Mouse (Mus musculus) left cerebral cortex, adult 2 months (tissue): ENCODE data around the gene Cct5. TPM values are rescaled to one million over a fixed set of nuclear protein-coding genes. Genes with fewer than 3 reads are reported as not detected.

Source experiments
- DNase-seq, 2 experiments: peaks; one replicate each; pipeline ENCODE4 v3.0.0; 2021 to 2022; ENCODE audit warnings: low spot score in 2 of 2, mixed read lengths in 1 of 2; ENCODE audit errors: extremely low spot score in 1 of 2
- H3K27ac ChIP-seq: fragments of 200-600 bp; 2 replicates; pipeline ENCODE4 v1.8.1; 2022
- H3K4me3 ChIP-seq: fragments of 200-600 bp; 2 replicates; pipeline ENCODE4 v1.8.1; 2022
- CTCF ChIP-seq: fragments of 200-600 bp; IDR thresholded peaks from 2 replicates; pipeline ENCODE4 v1.8.1; 2022; ENCODE audit warnings: antibody characterized with exemption, mild to moderate bottlenecking, moderate library complexity
- intact Hi-C: fragments of 180-260 bp; cut with DNase I; formaldehyde crosslinking; loops from one replicate; pipeline ENCODE4 v1.15.1; 2025
- total RNA-seq, 2 experiments: library from RNA; stranded (reverse); gene quantifications; 2 replicates each; pipeline ENCODE4 v1.2.3; 2021

The Cct5 gene
- total RNA-seq, 2 experiments from 2014 or later: 173 to 182 TPM

GRCm38 (mm10) chr15:31627277-31628154 is 25.9 kb upstream of the Cct5 start:
- TF ChIP-seq CTCF: no peak
- no peak overlapping the region for H3K27ac ChIP-seq
- no peak overlapping the region for H3K4me3 ChIP-seq
- DNase-seq: no peak
- intact Hi-C loops: no loop called here

- H3K27ac ChIP-seq: no peak overlapping the region
- peak; percentile 34 for TF ChIP-seq CTCF
- H3K4me3 ChIP-seq: no peak overlapping the region
- no peak for DNase-seq
- intact Hi-C loops: loop anchor here (10.0 kb wide), 1 partner anchor 945 kb away; no protein-coding TSS in a partner anchor
Observed at GRCm38 (mm10) chr15:31619521-31619920, 17.9 kb upstream of the Cct5 start.

- DNase-seq: no peak
- no peak overlapping the region for H3K27ac ChIP-seq
- TF ChIP-seq CTCF: no peak
- H3K4me3 ChIP-seq: no peak overlapping the region
- intact Hi-C loops: loop anchor here (10.0 kb wide), 1 partner anchor 948 kb away; no protein-coding TSS in a partner anchor
Observed at GRCm38 (mm10) chr15:31617261-31617660, 15.7 kb upstream of the Cct5 start.

GRCm38 (mm10) chr15:31614666-31615065 is 13.1 kb upstream of the Cct5 start:
- no peak for DNase-seq
- Histone ChIP-seq H3K27ac (no peak overlapping the region), H3K4me3 (no peak overlapping the region)
- intact Hi-C loops: loop anchor here (5.0 to 10.0 kb wide), 4 partner anchors 828 to 1118 kb away; no protein-coding TSS in a partner anchor
- TF ChIP-seq CTCF: no peak

- H3K4me3 ChIP-seq: no peak overlapping the region
- intact Hi-C loops: loop anchor here (5.0 to 10.0 kb wide), 4 partner anchors 828 to 1118 kb away; no protein-coding TSS in a partner anchor
- H3K27ac ChIP-seq: no peak overlapping the region
- no peak for TF ChIP-seq CTCF
- no peak for DNase-seq
Observed at GRCm38 (mm10) chr15:31613826-31614453, 12.3 kb upstream of the Cct5 start.

GRCm38 (mm10) chr15:31611976-31612375 is 10.4 kb upstream of the Cct5 start:
- no peak overlapping the region for H3K27ac ChIP-seq
- TF ChIP-seq CTCF: no peak
- DNase-seq: no peak
- intact Hi-C loops: loop anchor here (5.0 to 10.0 kb wide), 4 partner anchors 830 to 1120 kb away; no protein-coding TSS in a partner anchor
- H3K4me3 ChIP-seq: no peak overlapping the region

GRCm38 (mm10) chr15:31611027-31611426 is 9.4 kb upstream of the Cct5 start:
- intact Hi-C loops: loop anchor here (5.0 to 10.0 kb wide), 4 partner anchors 831 to 1121 kb away; no protein-coding TSS in a partner anchor
- no peak for DNase-seq

GRCm38 (mm10) chr15:31606821-31607220 is 5.2 kb upstream of the Cct5 start:
- intact Hi-C loops: no loop called here
- DNase-seq: no peak
- Histone ChIP-seq H3K27ac (no peak overlapping the region), H3K4me3 (no peak overlapping the region)
- TF ChIP-seq CTCF: no peak

More at GRCm38 (mm10) chr15:31611027-31611426, 9.4 kb upstream of the Cct5 start:
- no peak overlapping the region for H3K4me3 ChIP-seq
- TF ChIP-seq CTCF: peak; percentile 60
- H3K27ac ChIP-seq: no peak overlapping the region

- no peak for DNase-seq
- TF ChIP-seq CTCF: no peak
- no peak overlapping the region for H3K27ac ChIP-seq
Observed at GRCm38 (mm10) chr15:31603113-31603512, 1.5 kb upstream of the Cct5 start.

GRCm38 (mm10) chr15:31602426-31602825 is 822 bp upstream of the Cct5 start:
- H3K27ac ChIP-seq: peak overlapping the region; percentile 94

More at GRCm38 (mm10) chr15:31603113-31603512, 1.5 kb upstream of the Cct5 start:
- intact Hi-C loops: loop anchor here (5.0 kb wide), 2 partner anchors 639 to 1164 kb away; partner anchors contain the start of gene Sema5a
- no peak overlapping the region for H3K4me3 ChIP-seq

GRCm38 (mm10) chr15:31601279-31601645 is 342 bp downstream of the Cct5 start:
- DNase-seq: no peak
- TF ChIP-seq CTCF: no peak
- intact Hi-C loops: loop anchor here (5.0 kb wide), 2 partner anchors 641 to 1166 kb away; partner anchors contain the start of gene Sema5a

More at GRCm38 (mm10) chr15:31602426-31602825, 822 bp upstream of the Cct5 start:
- peak; percentile 58 for TF ChIP-seq CTCF
- peak overlapping the region; percentile 62 for H3K4me3 ChIP-seq
- intact Hi-C loops: loop anchor here (5.0 kb wide), 2 partner anchors 640 to 1165 kb away; partner anchors contain the start of gene Sema5a
- DNase-seq: peak; percentile 43 to 52

GRCm38 (mm10) chr15:31599834-31600233 is 1.8 kb downstream of the Cct5 start:
- DNase-seq: no peak
- H3K27ac ChIP-seq: no peak overlapping the region
- H3K4me3 ChIP-seq: peak overlapping the region; percentile 62
- intact Hi-C loops: loop anchor here (5.0 kb wide), 2 partner anchors 642 to 1167 kb away; partner anchors contain the start of gene Sema5a
- no peak for TF ChIP-seq CTCF

More at GRCm38 (mm10) chr15:31601279-31601645, 342 bp downstream of the Cct5 start:
- Histone ChIP-seq H3K27ac (peak overlapping the region; percentile 94), H3K4me3 (peak overlapping the region; percentile 62)
